Mouse (Mus musculus): Measurements from ENCODE around the gene Cntn6.

The Cntn6 gene

GRCm38 (mm10) chr6:104761226-104761625, 268.6 kb downstream of the Cntn6 start:
- DNase-seq: no peak

- no peak for DNase-seq
Measured at GRCm38 (mm10) chr6:104783891-104784290, 291.3 kb downstream of the Cntn6 start.

GRCm38 (mm10) chr6:104787502-104787901, 294.9 kb downstream of the Cntn6 start:
- no peak for DNase-seq

GRCm38 (mm10) chr6:104808526-104808925, 315.9 kb downstream of the Cntn6 start:
- no peak for DNase-seq

GRCm38 (mm10) chr6:104815610-104816009, 323.0 kb downstream of the Cntn6 start:
- DNase-seq: no peak

GRCm38 (mm10) chr6:104879711-104880110, 387.1 kb downstream of the Cntn6 start:
- no peak for DNase-seq

GRCm38 (mm10) chr6:104884021-104884420, 391.4 kb downstream of the Cntn6 start:
- DNase-seq: no peak

GRCm38 (mm10) chr6:104885829-104886228, 393.2 kb downstream of the Cntn6 start:
- DNase-seq: no peak

- DNase-seq: no peak
Measured at GRCm38 (mm10) chr6:104891071-104891470, 398.5 kb downstream of the Cntn6 start.

All from kidney, postnatal 4 days (tissue).